Mouse (Mus musculus) c-Kit-positive CD71-positive TER-119-positive erythroid progenitor cells, embryonic 14.5 days (primary cell): ENCODE results near the gene Iqce.
A peak's percentile ranks its signal among the peaks of the same experiment; 100 is the strongest.

Experiments used
- DNase-seq: peaks from one replicate; pipeline ENCODE4 v3.0.0-alpha.2; 2013; ENCODE audit warnings: low spot score

The Iqce gene

DNA sequence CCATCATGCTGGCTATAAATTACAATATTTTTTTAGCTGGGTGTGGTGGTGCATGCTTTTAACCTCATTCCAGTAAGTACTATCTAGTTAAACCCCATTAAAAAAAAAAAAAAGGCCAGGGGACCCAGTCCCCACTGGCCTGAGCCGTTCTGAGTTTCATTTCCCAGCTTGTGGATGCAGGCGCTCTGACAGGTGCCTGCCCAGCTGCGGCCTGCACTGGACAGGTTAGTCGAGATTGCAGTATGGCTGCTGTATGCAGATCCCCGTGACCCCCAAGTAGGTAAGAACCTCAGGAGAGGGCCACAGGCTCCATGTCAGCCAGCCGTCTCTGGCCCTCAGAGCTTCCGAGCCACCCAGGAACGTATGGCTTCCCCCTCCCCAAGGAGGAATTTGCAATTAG lies 40.8 kb downstream of the Iqce start:
- no peak for DNase-seq

DNA sequence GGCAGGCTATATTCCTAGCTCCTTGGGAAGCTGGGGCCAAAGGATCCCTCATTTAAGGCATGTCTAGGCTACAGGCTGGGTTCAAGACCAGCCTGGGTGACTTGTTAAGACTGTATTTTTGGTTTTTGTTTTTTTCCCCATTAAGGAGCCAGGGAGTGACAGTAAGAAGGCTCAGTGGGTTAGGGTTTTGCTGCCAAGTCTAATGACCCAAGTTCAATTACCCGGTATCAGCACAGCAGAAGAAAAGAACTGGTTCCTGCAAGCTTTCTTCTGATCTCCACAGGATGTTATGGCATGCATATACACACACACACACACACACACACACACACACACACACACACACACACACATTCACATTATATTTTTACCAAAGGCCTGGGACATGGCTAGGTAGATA lies 41.8 kb downstream of the Iqce start:
- DNase-seq: no peak

- no peak for DNase-seq
Measured at GRCm38 (mm10) chr5:140659607-140660272, 42.4 kb downstream of the Iqce start.

DNA sequence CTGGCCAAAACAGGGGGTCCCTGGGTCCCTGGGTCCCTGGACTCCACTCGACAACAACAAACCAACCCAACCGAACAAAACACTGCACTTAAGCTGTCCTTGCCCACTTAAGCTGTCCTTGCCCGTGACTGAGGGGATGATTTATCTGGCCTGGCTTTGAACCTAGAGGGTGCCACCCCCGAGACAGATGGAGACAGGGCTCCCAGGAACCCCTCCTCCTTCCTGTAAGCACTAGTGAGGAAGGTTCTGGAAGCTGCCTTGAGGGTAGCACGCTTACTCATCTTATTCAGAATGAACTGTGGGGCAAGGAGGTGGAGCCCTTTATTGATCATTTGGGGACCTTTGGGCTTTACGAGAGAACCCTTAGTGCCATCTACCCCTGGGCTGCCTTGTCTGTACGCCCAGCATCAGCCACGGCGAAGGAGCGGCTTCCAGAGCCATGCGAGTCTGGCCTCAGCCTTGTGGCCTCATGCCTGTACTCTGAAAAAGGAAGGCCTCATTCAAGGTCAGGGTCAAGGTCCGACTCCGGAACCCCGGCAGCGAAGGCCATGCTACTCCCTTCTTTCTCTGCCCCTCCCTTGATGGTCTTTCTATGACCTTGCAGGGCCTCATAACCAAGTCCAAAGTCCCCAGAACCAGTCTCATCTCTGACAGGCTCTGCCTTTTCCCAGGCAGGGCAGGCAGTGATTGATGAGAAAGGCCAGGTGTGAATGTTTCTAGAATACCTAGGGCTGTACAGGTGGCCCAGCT lies 47.9 kb downstream of the Iqce start:
- DNase-seq: no peak

DNA sequence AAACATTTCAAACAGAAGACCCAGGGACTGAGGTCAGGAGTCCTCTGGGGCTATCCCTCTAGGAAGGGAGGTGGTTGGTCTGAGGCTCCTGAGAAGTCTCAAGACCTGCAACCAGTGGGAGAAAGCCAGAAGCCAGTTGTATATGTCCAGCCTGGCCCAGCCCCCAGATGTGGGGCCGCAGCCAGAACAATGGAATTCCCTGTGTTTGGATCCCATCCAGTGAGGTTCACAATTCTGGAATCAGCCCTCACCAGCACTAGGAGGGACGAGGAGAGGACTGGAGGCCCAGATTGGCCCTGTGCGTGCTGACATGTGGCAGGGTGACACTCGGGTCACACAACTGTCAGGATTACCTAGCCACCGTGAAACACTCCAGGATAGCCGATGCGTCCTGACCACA lies 49.6 kb downstream of the Iqce start:
- DNase-seq: no peak

DNA sequence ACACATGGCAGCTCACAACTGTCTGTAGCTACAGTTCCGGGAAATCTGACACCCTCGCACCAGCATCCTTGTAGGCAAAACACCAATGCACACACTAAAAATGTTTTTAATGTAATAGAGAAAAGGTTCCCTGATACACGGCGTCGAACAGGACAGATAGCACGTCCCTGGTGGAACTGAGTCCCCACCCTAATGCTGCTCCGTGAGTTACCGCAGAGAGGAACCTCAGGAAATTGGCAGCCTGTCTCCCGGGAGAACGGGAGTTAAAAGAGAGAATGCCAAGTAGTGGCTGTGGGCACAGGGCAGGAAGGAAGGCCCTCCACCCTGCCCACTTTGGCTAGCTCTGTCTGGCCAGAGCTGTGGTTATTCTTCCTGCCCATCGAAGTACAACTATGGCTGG lies 50.9 kb downstream of the Iqce start:
- DNase-seq: no peak

GRCm38 (mm10) chr5:140649881-140650414 lies 52.2 kb downstream of the Iqce start:
- DNase-seq: no peak

DNA sequence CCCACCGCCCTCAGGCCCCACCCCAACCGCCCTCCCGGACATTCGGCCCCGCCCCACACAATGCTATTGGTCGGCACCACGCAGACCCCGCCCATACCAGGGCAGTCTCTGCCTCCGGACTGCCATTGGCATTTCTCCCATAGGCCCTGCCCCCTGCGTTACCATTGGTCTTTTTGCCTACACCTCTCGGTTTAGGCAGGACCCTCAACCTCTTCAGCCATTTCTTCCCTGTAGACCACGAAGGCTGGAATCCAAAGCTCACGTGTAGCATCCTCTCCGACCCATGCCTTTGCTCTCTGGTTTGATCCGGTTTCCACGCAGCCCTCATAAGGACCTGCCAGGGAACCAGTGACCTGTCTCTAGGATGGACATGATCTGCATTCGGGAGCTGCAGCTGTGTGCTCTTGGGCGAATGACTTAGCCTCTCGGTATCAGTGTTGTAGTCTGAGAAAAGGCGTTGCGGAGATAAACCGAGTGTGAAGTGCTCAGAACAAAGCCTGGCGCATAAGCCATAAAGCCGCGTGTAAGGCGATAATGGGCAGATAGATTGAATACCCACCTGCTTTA lies 53.0 kb downstream of the Iqce start:
- peak; percentile 96 for DNase-seq

- no peak for DNase-seq
Measured at GRCm38 (mm10) chr5:140648519-140649100, 53.6 kb downstream of the Iqce start, which contains the start of gene Ttyh3. Ttyh3 (minus strand) TSS chr5:140649031.

DNA sequence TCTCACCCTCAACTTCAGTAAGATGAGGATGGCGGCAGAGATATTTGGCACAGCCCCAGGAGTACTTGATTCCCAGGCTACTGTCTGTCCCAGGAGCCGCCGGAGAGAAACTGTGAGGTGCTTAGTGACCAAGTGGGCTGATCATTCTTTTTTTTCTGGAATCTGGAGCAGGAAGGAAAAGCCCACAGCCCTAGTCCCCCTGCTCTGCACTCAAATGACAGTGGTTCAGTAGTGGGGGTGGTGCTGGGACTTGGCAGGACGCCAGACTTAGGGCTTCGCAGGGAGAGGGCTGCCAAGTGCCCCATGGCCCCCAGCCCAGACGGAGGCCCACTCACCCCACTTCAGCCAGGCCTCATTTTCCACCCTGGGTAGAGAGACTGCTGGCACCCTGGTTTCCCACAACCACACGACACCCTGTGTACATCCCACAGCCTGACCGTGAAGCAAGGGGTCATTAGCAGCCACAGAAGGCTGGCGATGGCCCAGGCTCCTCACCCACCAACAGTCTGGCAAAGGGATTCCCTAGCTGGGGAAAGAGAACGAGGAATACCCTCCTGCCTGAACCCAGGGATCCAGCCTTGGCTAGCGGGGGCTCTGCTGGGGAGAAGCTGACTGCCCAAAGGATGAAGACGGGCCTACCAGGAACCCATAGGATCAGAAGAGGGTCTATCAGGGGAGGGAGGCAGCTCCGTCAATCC lies 54.2 kb downstream of the Iqce start:
- no peak for DNase-seq

GRCm38 (mm10) chr5:140647031-140647760 lies 55.0 kb downstream of the Iqce start:
- DNase-seq: no peak

GRCm38 (mm10) chr5:140646171-140646570 lies 56.0 kb downstream of the Iqce start:
- no peak for DNase-seq

- no peak for DNase-seq
Measured at GRCm38 (mm10) chr5:140645454-140645853, 56.7 kb downstream of the Iqce start.

- peak; percentile 86 for DNase-seq
Measured at GRCm38 (mm10) chr5:140644702-140645201, 57.4 kb downstream of the Iqce start.

DNA sequence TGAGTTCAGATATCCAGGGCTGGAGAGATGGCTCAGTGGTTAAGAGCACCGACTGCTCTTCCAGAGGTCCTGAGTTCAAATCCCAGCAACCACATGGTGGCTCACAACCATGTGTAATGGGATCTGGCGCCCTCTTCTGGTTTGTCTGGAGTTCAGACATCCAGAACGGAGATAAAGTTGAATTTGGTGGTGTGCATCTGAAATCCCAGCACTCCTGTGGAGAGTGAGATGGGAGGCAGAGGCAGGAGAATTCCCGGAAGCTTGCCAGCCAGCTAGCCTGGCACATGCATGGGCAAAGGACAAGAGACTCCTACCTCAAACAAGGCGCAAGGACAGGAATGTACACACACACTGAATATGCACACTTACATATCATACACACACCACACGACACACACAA lies 57.9 kb downstream of the Iqce start:
- DNase-seq: no peak

- DNase-seq: no peak
Measured at GRCm38 (mm10) chr5:140642076-140642475, 60.1 kb downstream of the Iqce start.

GRCm38 (mm10) chr5:140641254-140641928 lies 60.8 kb downstream of the Iqce start:
- DNase-seq: no peak

- DNase-seq: no peak
Measured at GRCm38 (mm10) chr5:140640812-140641211, 61.4 kb downstream of the Iqce start.

GRCm38 (mm10) chr5:140639871-140640270 lies 62.3 kb downstream of the Iqce start:
- DNase-seq: no peak

GRCm38 (mm10) chr5:140639312-140639711 lies 62.9 kb downstream of the Iqce start:
- DNase-seq: no peak

GRCm38 (mm10) chr5:140638484-140638883 lies 63.7 kb downstream of the Iqce start:
- DNase-seq: no peak
